Mouse (Mus musculus): ENCODE measurements around the gene Ppm1m. TPM values are rescaled to one million over a fixed set of nuclear protein-coding genes. Genes with fewer than 3 reads are reported as not detected.

The Ppm1m gene
- polyA plus RNA-seq, 1 experiment from 2014 or later: 33.4 TPM

- TF ChIP-seq EP300 (IDR thresholded peaks at IDR 0.05) (no peak), CTCF (IDR thresholded peaks at IDR 0.05) (no peak)
- Histone ChIP-seq H3K27me3 (replicated peaks; ENCODE audit: insufficient read depth, low read length) (no peaks in the 10 kb centered on the region), H3K4me3 (ENCODE audit: low read depth, low read length) (no peak within 1 kb of the TSS), H3K9me3 (ENCODE audit: low read length) (no peaks in the 10 kb centered on the region), H3K36me3 (ENCODE audit: insufficient read depth, low read length) (no peaks in the 10 kb centered on the region), H3K9ac (replicated peaks; ENCODE audit: low read depth) (no peak within 1 kb of the TSS), H3K4me2 (replicated peaks; ENCODE audit: low read depth, low read length) (no peak within 1 kb of the TSS), H3K27ac (ENCODE audit: low read length) (no peak within 1 kb of the TSS), H3K4me1 (ENCODE audit: insufficient read depth, low read depth, low read length) (peaks cover 6% of the 10 kb centered on the region; the same call in 1 of the 2 replicates)
- ATAC-seq (no peak), DNase-seq (ENCODE audit: low spot score) (no peak)
- WGBS: 61% methylated on average over 4 of the region's 4 CpGs
Observed at GRCm38 (mm10) chr9:106222261-106222851, 22.8 kb upstream of the Ppm1m start, which contains the start of gene Tlr9. Gene Tlr9, plus strand, starts transcription at chr9:106222598.

GRCm38 (mm10) chr9:106220894-106221523 is 21.5 kb upstream of the Ppm1m start:
- Histone ChIP-seq H3K36me3 (ENCODE audit: insufficient read depth, low read length) (no peaks in the 10 kb centered on the region), H3K27ac (ENCODE audit: low read length) (no peak overlapping the region), H3K4me1 (ENCODE audit: insufficient read depth, low read depth, low read length) (peaks cover 1% of the 10 kb centered on the region; the same call in 1 of the 2 replicates), H3K9ac (replicated peaks; ENCODE audit: low read depth) (no peak overlapping the region), H3K4me3 (ENCODE audit: low read depth, low read length) (no peak overlapping the region), H3K9me3 (ENCODE audit: low read length) (no peaks in the 10 kb centered on the region), H3K4me2 (replicated peaks; ENCODE audit: low read depth, low read length) (no peak overlapping the region), H3K27me3 (replicated peaks; ENCODE audit: insufficient read depth, low read length) (no peaks in the 10 kb centered on the region)
- whole genome bisulfite sequencing: 64% methylated on average over 8 of the region's 8 CpGs
- no peak for TF ChIP-seq CTCF (IDR thresholded peaks at IDR 0.05)
- TF ChIP-seq EP300 (IDR thresholded peaks at IDR 0.05): no peak
- ATAC-seq (no peak), DNase-seq (ENCODE audit: low spot score) (no peak)

- H3K27me3 ChIP-seq (replicated peaks; ENCODE audit: insufficient read depth, low read length): no peaks in the 10 kb centered on the region
- no peak overlapping the region for H3K4me2 ChIP-seq (replicated peaks; ENCODE audit: low read depth, low read length)
- H3K4me1 ChIP-seq (ENCODE audit: insufficient read depth, low read depth, low read length): no peaks in the 10 kb centered on the region
- H3K4me3 ChIP-seq (ENCODE audit: low read depth, low read length): no peak overlapping the region
- H3K9ac ChIP-seq (replicated peaks; ENCODE audit: low read depth): no peak overlapping the region
- H3K36me3 ChIP-seq (ENCODE audit: insufficient read depth, low read length): peaks cover 23% of the 10 kb centered on the region
- no peak overlapping the region for H3K27ac ChIP-seq (ENCODE audit: low read length)
- no peaks in the 10 kb centered on the region for H3K9me3 ChIP-seq (ENCODE audit: low read length)
- 87% methylated on average over 7 of the region's 7 CpGs for WGBS
- DNase-seq (ENCODE audit: low spot score) (no peak), ATAC-seq (no peak)
- TF ChIP-seq CTCF (IDR thresholded peaks at IDR 0.05) (no peak), EP300 (IDR thresholded peaks at IDR 0.05) (no peak)
Observed at GRCm38 (mm10) chr9:106216971-106217370, 17.4 kb upstream of the Ppm1m start.

GRCm38 (mm10) chr9:106215341-106216125 is 16.0 kb upstream of the Ppm1m start:
- Histone ChIP-seq H3K4me3 (ENCODE audit: low read depth, low read length) (no peak overlapping the region), H3K9ac (replicated peaks; ENCODE audit: low read depth) (no peak overlapping the region), H3K27me3 (replicated peaks; ENCODE audit: insufficient read depth, low read length) (no peaks in the 10 kb centered on the region), H3K4me1 (ENCODE audit: insufficient read depth, low read depth, low read length) (no peaks in the 10 kb centered on the region), H3K4me2 (replicated peaks; ENCODE audit: low read depth, low read length) (no peak overlapping the region), H3K36me3 (ENCODE audit: insufficient read depth, low read length) (peaks cover 23% of the 10 kb centered on the region), H3K27ac (ENCODE audit: low read length) (no peak overlapping the region), H3K9me3 (ENCODE audit: low read length) (no peaks in the 10 kb centered on the region)
- ATAC-seq (no peak), DNase-seq (ENCODE audit: low spot score) (no peak)
- TF ChIP-seq CTCF (IDR thresholded peaks at IDR 0.05): peak; percentile 59
- TF ChIP-seq EP300 (IDR thresholded peaks at IDR 0.05): no peak
- WGBS: 82% methylated on average over 6 of the region's 6 CpGs

DNA sequence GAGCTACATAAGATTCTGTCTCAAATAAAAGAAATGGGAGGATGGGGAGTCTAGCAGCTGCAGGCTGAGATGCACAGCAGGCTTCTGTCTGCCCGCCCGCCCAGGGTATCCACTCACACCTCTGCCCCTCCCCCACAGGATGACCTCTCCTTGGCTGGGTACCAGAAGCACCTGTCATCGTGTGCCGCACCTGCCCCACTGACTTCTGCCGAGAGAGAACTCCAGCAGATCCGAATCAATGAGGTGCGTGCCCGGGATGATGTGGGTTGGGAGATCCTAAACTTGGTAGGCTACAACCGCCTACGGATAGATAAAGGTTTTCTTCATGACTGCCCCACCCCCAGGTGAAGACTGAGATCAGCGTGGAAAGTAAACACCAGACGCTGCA is 13.0 kb upstream of the Ppm1m start:
- WGBS: 70% methylated on average over 12 of the region's 12 CpGs
- no peak for TF ChIP-seq EP300 (IDR thresholded peaks at IDR 0.05)
- TF ChIP-seq CTCF (IDR thresholded peaks at IDR 0.05): no peak
- DNase-seq (ENCODE audit: low spot score) (no peak), ATAC-seq (no peak)
- H3K4me1 ChIP-seq (ENCODE audit: insufficient read depth, low read depth, low read length): no peaks in the 10 kb centered on the region
- H3K9me3 ChIP-seq (ENCODE audit: low read length): no peaks in the 10 kb centered on the region
- H3K9ac ChIP-seq (replicated peaks; ENCODE audit: low read depth): no peak overlapping the region
- peaks cover 23% of the 10 kb centered on the region for H3K36me3 ChIP-seq (ENCODE audit: insufficient read depth, low read length)
- H3K4me3 ChIP-seq (ENCODE audit: low read depth, low read length): no peak overlapping the region
- H3K4me2 ChIP-seq (replicated peaks; ENCODE audit: low read depth, low read length): no peak overlapping the region
- no peak overlapping the region for H3K27ac ChIP-seq (ENCODE audit: low read length)
- H3K27me3 ChIP-seq (replicated peaks; ENCODE audit: insufficient read depth, low read length): no peaks in the 10 kb centered on the region
